Comparison of ENCODE assay signal across 23 mouse cellular contexts in genomic region chr5:107877053-107877452, GRCm38 (mm10). TPM values are rescaled to one million over a fixed set of nuclear protein-coding genes. Genes with fewer than 3 reads are reported as not detected.
A peak's percentile ranks its signal among the peaks of the same experiment; 100 is the strongest.
DNase-seq lines count a peak whose midpoint lies in the region; ATAC-seq and TF ChIP-seq lines count a peak whose summit lies in the region.
"Had no signal": no experiment of that assay in that cellular context is flagged by ENCODE, and none has a peak within 500 bp of the region (broad histone marks: within the 10 kb centered on the region; RNA-seq: fewer than 3 reads in every experiment).

No protein-coding gene starts in this region.

- 83% methylated on average over 1 of the region's 1 CpGs for WGBS in heart, adult 2 months
- WGBS in liver, embryonic 14.5 days (ENCODE audit: insufficient replicate concordance) = 82% methylated on average over 1 of the region's 1 CpGs
- 82% methylated on average over 1 of the region's 1 CpGs for WGBS in liver, embryonic 11.5 days

- no peaks in the 10 kb centered on the region for H3K27me3 ChIP-seq in heart, adult 2 months (ENCODE audit: control insufficient read depth, insufficient read depth, low read length)
- no peaks in the 10 kb centered on the region for H3K27me3 ChIP-seq in liver, embryonic 14.5 days (ENCODE audit: control insufficient read depth, insufficient read depth, low read length)
- no peaks in the 10 kb centered on the region for H3K27me3 ChIP-seq in liver, embryonic 11.5 days (replicated peaks; ENCODE audit: control insufficient read depth, insufficient read depth, low read length)
- H3K27me3 ChIP-seq in E14TG2a.4 (ENCODE audit: insufficient read depth, low read length) (no peaks in the 10 kb centered on the region), Patski (no peaks in the 10 kb centered on the region)
- H3K27me3 ChIP-seq: embryonic facial prominence, embryonic 13.5 days; forebrain, embryonic 12.5 days; heart, embryonic 13.5 days; hindbrain, embryonic 15.5 days had no signal

- no peaks in the 10 kb centered on the region for H3K36me3 ChIP-seq in heart, adult 2 months (ENCODE audit: control insufficient read depth, insufficient read depth, low read length)
- peaks cover 9% of the 10 kb centered on the region for H3K36me3 ChIP-seq in liver, embryonic 14.5 days (replicated peaks; ENCODE audit: control insufficient read depth, insufficient read depth, low read depth)
- H3K36me3 ChIP-seq in liver, embryonic 11.5 days (ENCODE audit: control insufficient read depth, insufficient read depth, low read length) = no peaks in the 10 kb centered on the region
- H3K36me3 ChIP-seq in E14TG2a.4 (ENCODE audit: insufficient read depth, low read length) = no peaks in the 10 kb centered on the region
- H3K36me3 ChIP-seq: embryonic facial prominence, embryonic 13.5 days; forebrain, embryonic 12.5 days; heart, embryonic 13.5 days; hindbrain, embryonic 15.5 days had no signal

- no peak overlapping the region for H3K4me2 ChIP-seq in liver, embryonic 14.5 days (ENCODE audit: low read depth)
- no peak overlapping the region for H3K4me2 ChIP-seq in liver, embryonic 11.5 days
- H3K4me2 ChIP-seq: embryonic facial prominence, embryonic 13.5 days; forebrain, embryonic 12.5 days; heart, embryonic 13.5 days; hindbrain, embryonic 15.5 days had no signal

- DNase-seq in heart, adult 2 months = no peak
- no peak for DNase-seq in heart, adult 9 months (ENCODE audit: low spot score in 2 of 2)
- no peak for DNase-seq in liver, embryonic 14.5 days (ENCODE audit: low read depth in 3 of 3, low spot score in 3 of 3)
- DNase-seq in liver, embryonic 11.5 days (ENCODE audit: low spot score) = no peak
- no peak for DNase-seq in Patski (ENCODE audit: low read depth, low spot score)
- no peak for DNase-seq in urinary bladder, postnatal 10 days (ENCODE audit: low spot score)
- DNase-seq in left cerebral cortex, adult 8-10 months (ENCODE audit: low spot score in 2 of 2) = no peak
- DNase-seq: adrenal gland, postnatal 10 days; cerebellum, adult 11-12 months; cerebellum, adult 9-10 months; cerebellum, postnatal 25 days; forebrain, postnatal 0 days; gastrocnemius, postnatal 14 days; heart, postnatal 36 days had no signal

- H3K79me2 ChIP-seq in heart, adult 2 months (replicated peaks; ENCODE audit: control insufficient read depth, insufficient read depth, low read length) = no peaks in the 10 kb centered on the region

- H3K4me3 ChIP-seq in heart, adult 2 months = no peak overlapping the region
- H3K4me3 ChIP-seq in liver, embryonic 14.5 days (ENCODE audit: insufficient read depth in 1 of 2, low read depth in 2 of 2, low read length in 2 of 2) = no peak overlapping the region
- no peak overlapping the region for H3K4me3 ChIP-seq in liver, embryonic 11.5 days (ENCODE audit: low read depth, low read length)
- H3K4me3 ChIP-seq in E14TG2a.4 (replicated peaks; ENCODE audit: low read length) = no peak overlapping the region
- H3K4me3 ChIP-seq: embryonic facial prominence, embryonic 13.5 days; forebrain, embryonic 12.5 days; heart, embryonic 13.5 days; hindbrain, embryonic 15.5 days had no signal

- ATAC-seq in liver, embryonic 14.5 days (ENCODE audit: insufficient read depth) = no peak
- ATAC-seq in liver, embryonic 11.5 days (replicated peaks; ENCODE audit: low FRiP score) = no peak
- ATAC-seq in Patski = no peak
- ATAC-seq: forebrain, postnatal 0 days had no signal

- intact Hi-C loops in heart, adult 2 months (cut with DNase I) = no loop called here

- H3K27ac ChIP-seq in heart, adult 2 months = no peak overlapping the region
- H3K27ac ChIP-seq in liver, embryonic 14.5 days = no peak overlapping the region
- no peak overlapping the region for H3K27ac ChIP-seq in liver, embryonic 11.5 days (ENCODE audit: low read depth, low read length)
- H3K27ac ChIP-seq: embryonic facial prominence, embryonic 13.5 days; forebrain, embryonic 12.5 days; heart, embryonic 13.5 days; hindbrain, embryonic 15.5 days had no signal

- POLR2A ChIA-PET in Patski (lab: Charles Lee) = no interaction called here

- in situ Hi-C loops in Patski (cut with MboI; ENCODE audit: low pct_unique_long_range_greater_than_20kb) = no loop called here

- H3K4me1 ChIP-seq in heart, adult 2 months (ENCODE audit: control insufficient read depth, insufficient read depth, low read length) = no peaks in the 10 kb centered on the region; the same call in 1 of the 2 replicates
- H3K4me1 ChIP-seq in liver, embryonic 14.5 days (replicated peaks; ENCODE audit: control insufficient read depth in 2 of 2, insufficient read depth in 2 of 2, low read length in 1 of 2) = peaks cover 27 to 31% of the 10 kb centered on the region in 2 experiments
- peaks cover 15% of the 10 kb centered on the region for H3K4me1 ChIP-seq in liver, embryonic 11.5 days (replicated peaks; ENCODE audit: control insufficient read depth, insufficient read depth, low read length)
- H3K4me1 ChIP-seq in E14TG2a.4 (replicated peaks; ENCODE audit: low read depth, low read length) = peaks cover 27% of the 10 kb centered on the region
- H3K4me1 ChIP-seq: embryonic facial prominence, embryonic 13.5 days; forebrain, embryonic 12.5 days; hindbrain, embryonic 15.5 days had no signal

- TF ChIP-seq CTCF in heart, adult 2 months (IDR thresholded peaks at IDR 0.05) = 0 out of 2 replicates have a peak, but pooled peaks have one; percentile 12
- TF ChIP-seq CTCF in liver, embryonic 14.5 days (IDR thresholded peaks at IDR 0.05; ENCODE audit: low read depth) = peak; percentile 45; the same call in 1 of the 2 replicates
- TF ChIP-seq CTCF in E14TG2a.4 (conservative IDR thresholded peaks at IDR 0.05; ENCODE audit: low read length) = peak; percentile 47
- TF ChIP-seq CTCF in Patski (IDR thresholded peaks at IDR 0.05) = peak; percentile 53

- H3K9ac ChIP-seq in heart, adult 2 months (ENCODE audit: low read depth, low read length) = no peak overlapping the region
- H3K9ac ChIP-seq in liver, embryonic 14.5 days (replicated peaks) = no peak overlapping the region
- H3K9ac ChIP-seq in liver, embryonic 11.5 days (ENCODE audit: low read depth, low read length) = no peak overlapping the region
- H3K9ac ChIP-seq: embryonic facial prominence, embryonic 13.5 days; forebrain, embryonic 12.5 days; forebrain, postnatal 0 days; heart, embryonic 13.5 days; hindbrain, embryonic 15.5 days had no signal

- no peak for TF ChIP-seq EP300 in heart, adult 2 months (IDR thresholded peaks at IDR 0.05; ENCODE audit: insufficient read depth, low read depth, low read length)
- no peak for TF ChIP-seq EP300 in liver, embryonic 14.5 days (IDR thresholded peaks at IDR 0.05; ENCODE audit: low read depth)

- no peak for TF ChIP-seq POLR2A in heart, adult 2 months (IDR thresholded peaks at IDR 0.05; ENCODE audit: insufficient read depth, low read depth, low read length)

- CTCF ChIA-PET in Patski (lab: Charles Lee) = interaction anchor here (1.0 to 1.6 kb wide), 2 partner anchors 12 to 13 kb away, joined by 4 to 7 read pairs; no protein-coding TSS in a partner anchor

- H3K9me3 ChIP-seq in liver, embryonic 14.5 days (ENCODE audit: control insufficient read depth, low read length) = no peaks in the 10 kb centered on the region
- H3K9me3 ChIP-seq in liver, embryonic 11.5 days (ENCODE audit: control insufficient read depth, low read length) = no peaks in the 10 kb centered on the region
- H3K9me3 ChIP-seq in E14TG2a.4 (ENCODE audit: low read length) = no peaks in the 10 kb centered on the region
- H3K9me3 ChIP-seq: embryonic facial prominence, embryonic 13.5 days; forebrain, embryonic 12.5 days; heart, embryonic 13.5 days; hindbrain, embryonic 15.5 days had no signal

RNA-seq across cellular contexts. Expression of gene Evi5, which starts 2.1 kb away (rescaled TPM):
- 10 to 100 TPM; 20.5 to 21.7 TPM for total RNA-seq in heart, adult 2 months (2021)
- polyA plus RNA-seq in heart, adult 2 months (2012; rRNA removed) = 7.4 and 11.6 TPM in 2 replicates
- 18.1 and 22.7 TPM in 2 replicates for polyA plus RNA-seq in liver, embryonic 14.5 days (2012; rRNA removed)
- polyA plus RNA-seq in liver, embryonic 14.5 days (2014; fragmentation: Nextera tagmentation; extraction: Ambion mirVana) = 41.4 and 42.9 TPM in 2 replicates
- polyA plus RNA-seq in liver, embryonic 11.5 days (2014; fragmentation: Nextera tagmentation; extraction: Ambion mirVana) = 42.3 and 48.3 TPM in 2 replicates
- 43.4 TPM for polyA plus RNA-seq in Patski (2021)
- 10 to 100 TPM; 77.1 to 86.4 (median 78.8) TPM for total RNA-seq in left cerebral cortex, adult 8-10 months (2022)

RNA-seq across cellular contexts. Expression of gene Rpl5, which starts 23.2 kb away (rescaled TPM):
- 10 to 100 TPM; 29.2 to 31.4 TPM for total RNA-seq in heart, adult 2 months (2021)
- polyA plus RNA-seq in heart, adult 2 months (2012; rRNA removed) = 12.5 and 20.4 TPM in 2 replicates
- polyA plus RNA-seq in liver, embryonic 14.5 days (2012; rRNA removed) = 62.8 and 96.9 TPM in 2 replicates
- polyA plus RNA-seq in liver, embryonic 14.5 days (2014; fragmentation: Nextera tagmentation; extraction: Ambion mirVana) = 27.6 and 29.1 TPM in 2 replicates
- 102 and 105 TPM in 2 replicates for polyA plus RNA-seq in liver, embryonic 11.5 days (2014; fragmentation: Nextera tagmentation; extraction: Ambion mirVana)
- polyA plus RNA-seq in Patski (2021) = 68.3 TPM
- total RNA-seq in left cerebral cortex, adult 8-10 months (2022) = 10 to 100 TPM; 52.8 to 63.6 (median 62.2) TPM

RNA-seq across cellular contexts. Expression of gene Ube2d2b, which starts 47.2 kb away (rescaled TPM):
- not detected for total RNA-seq in heart, adult 2 months (2021)
- polyA plus RNA-seq in heart, adult 2 months (2012; rRNA removed) = 0.08 and 0.18 TPM in 2 replicates
- not detected in 2 replicates for polyA plus RNA-seq in liver, embryonic 14.5 days (2012; rRNA removed)
- polyA plus RNA-seq in liver, embryonic 14.5 days (2014; fragmentation: Nextera tagmentation; extraction: Ambion mirVana) = 0.05 and 0.14 TPM in 2 replicates
- polyA plus RNA-seq in liver, embryonic 11.5 days (2014; fragmentation: Nextera tagmentation; extraction: Ambion mirVana) = 0.14 and 0.22 TPM in 2 replicates
- not detected for polyA plus RNA-seq in Patski (2021)
- not detected for total RNA-seq in left cerebral cortex, adult 8-10 months (2022)
- total RNA-seq: adrenal gland, postnatal 10 days; forebrain, postnatal 0 days; gastrocnemius, adult 18-20 months; gastrocnemius, postnatal 14 days; heart, adult 8-10 months; heart, postnatal 36 days had no signal
- polyA plus RNA-seq: cortical plate, adult 2 months; forebrain, postnatal 0 days; heart, postnatal 0 days had no signal
